Mouse (Mus musculus) forebrain, embryonic 12.5 days (tissue): ENCODE measurements around the gene Vcan. TPM values are rescaled to one million over a fixed set of nuclear protein-coding genes. Genes with fewer than 3 reads are reported as not detected.

ENCODE experiments used
- ATAC-seq: fragments of 200-750 bp; cut with Nextera tagmentation; 2 replicates; pipeline ENCODE4 v1.8.0; 2017; ENCODE audit warnings: moderate TSS enrichment; ENCODE audit not compliant: low FRiP score
- H3K27ac ChIP-seq: fragments of 300-500 bp; sonication (generic); 2 replicates; pipeline ENCODE4 v1.5.1; 2016; ENCODE audit warnings: mild to moderate bottlenecking
- H3K27me3 ChIP-seq: fragments of 300-500 bp; sonication (generic); 2 replicates; pipeline ENCODE4 v1.6.1; 2016; ENCODE audit warnings: mild to moderate bottlenecking
- H3K36me3 ChIP-seq: fragments of 300-500 bp; sonication (generic); replicated peaks from 2 replicates; pipeline ENCODE4 v1.6.1; 2016; ENCODE audit warnings: mild to moderate bottlenecking
- H3K4me1 ChIP-seq: fragments of 300-500 bp; sonication (generic); 2 replicates; pipeline ENCODE4 v1.6.1; 2016
- H3K4me2 ChIP-seq: fragments of 300-500 bp; sonication (generic); 2 replicates; pipeline ENCODE4 v1.6.1; 2016; ENCODE audit warnings: mild to moderate bottlenecking, moderate library complexity
- H3K4me3 ChIP-seq: fragments of 300-500 bp; sonication (generic); replicated peaks from 2 replicates; pipeline ENCODE4 v1.5.1; 2016; ENCODE audit warnings: mild to moderate bottlenecking
- H3K9ac ChIP-seq: fragments of 300-500 bp; sonication (generic); 2 replicates; pipeline ENCODE4 v1.6.1; 2016; ENCODE audit warnings: mild to moderate bottlenecking
- H3K9me3 ChIP-seq: fragments of 300-500 bp; sonication (generic); 2 replicates; pipeline ENCODE4 v1.6.1; 2016
- WGBS: fragments of 180-500 bp; shearing (Covaris S2); methylation state at CpG from one replicate; pipeline ENCODE4 v1.1.7; 2016; 5-methylcytosine and 5-hydroxymethylcytosine counted together
- polyA plus RNA-seq: library from polyadenylated mRNA; unstranded; fragments of >200 nt; fragmentation: Nextera tagmentation; extraction: Ambion mirVana; gene quantifications from 2 replicates; pipeline ENCODE4 v1.2.1, GENCODE M21; 2016

Vcan gene
- polyA plus RNA-seq, 1 experiment from 2014 or later = 65.4 TPM

DNA sequence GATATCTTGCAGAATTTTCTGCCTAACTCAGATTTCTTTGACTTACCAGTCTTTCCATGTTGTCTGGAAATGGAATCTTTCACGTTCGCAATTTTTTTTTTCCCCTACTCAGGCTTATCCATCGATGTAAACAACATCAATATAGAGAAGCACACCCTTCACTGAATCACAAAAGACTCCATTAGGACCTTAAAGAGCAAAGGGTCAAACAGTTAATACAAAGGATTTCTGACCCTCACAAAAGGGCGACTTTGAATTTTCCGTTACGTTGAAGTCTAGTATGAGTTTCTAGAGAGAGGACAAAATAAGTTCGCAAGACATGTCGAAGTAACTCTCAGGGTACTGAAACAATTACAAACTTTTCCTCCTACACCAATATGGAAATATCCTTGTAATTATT is 892 bp upstream of the Vcan start:
- no peaks in the 10 kb centered on the region for H3K36me3 ChIP-seq
- H3K27me3 ChIP-seq = no peaks in the 10 kb centered on the region
- ATAC-seq = no peak
- 5% methylated on average over 8 of the region's 8 CpGs for WGBS
- no peaks in the 10 kb centered on the region for H3K9me3 ChIP-seq
- 0 out of 2 replicates have a peak overlapping the region, but pooled peaks have one; percentile 88 for H3K27ac ChIP-seq
- H3K4me3 ChIP-seq = peak overlapping the region; percentile 68
- peak overlapping the region; percentile 88 for H3K4me2 ChIP-seq
- peak overlapping the region; percentile 82 for H3K9ac ChIP-seq
- peaks cover 21% of the 10 kb centered on the region for H3K4me1 ChIP-seq

DNA sequence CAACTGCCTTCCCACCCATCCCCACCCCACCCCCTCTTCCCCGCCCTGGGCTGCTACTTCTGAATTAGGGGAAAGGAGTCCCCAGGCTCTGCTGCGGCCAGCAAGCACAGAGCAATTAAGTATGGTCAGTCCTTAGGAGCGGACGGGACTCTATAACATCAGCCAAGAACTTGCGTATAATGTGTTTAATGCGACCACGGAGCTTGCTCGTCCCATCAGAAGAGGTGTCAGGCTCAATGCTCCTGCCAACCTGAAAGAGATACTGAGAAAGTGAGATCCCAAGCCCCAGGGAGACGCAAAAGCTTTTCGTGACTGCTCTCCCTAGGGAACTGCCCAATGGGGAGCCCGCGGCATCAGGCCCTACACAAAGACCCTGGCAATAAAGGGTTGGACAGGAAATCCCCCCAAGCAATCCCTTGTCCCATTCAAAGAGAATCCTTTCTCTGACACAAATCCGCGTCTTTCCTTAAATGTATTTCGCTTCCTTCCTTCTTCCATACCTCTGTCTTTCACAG is 434 bp upstream of the Vcan start:
- peaks cover 24% of the 10 kb centered on the region for H3K4me1 ChIP-seq
- H3K27me3 ChIP-seq = no peaks in the 10 kb centered on the region
- peak overlapping the region; percentile 68 for H3K4me3 ChIP-seq
- no peaks in the 10 kb centered on the region for H3K9me3 ChIP-seq
- no peaks in the 10 kb centered on the region for H3K36me3 ChIP-seq
- peak overlapping the region; percentile 82 for H3K9ac ChIP-seq
- peak overlapping the region; percentile 88 for H3K27ac ChIP-seq
- peak overlapping the region; percentile 88 for H3K4me2 ChIP-seq
- ATAC-seq = peak; percentile 2; the same call in 1 of the 2 replicates
- WGBS = under 1% methylated on average over 15 of the region's 15 CpGs

DNA sequence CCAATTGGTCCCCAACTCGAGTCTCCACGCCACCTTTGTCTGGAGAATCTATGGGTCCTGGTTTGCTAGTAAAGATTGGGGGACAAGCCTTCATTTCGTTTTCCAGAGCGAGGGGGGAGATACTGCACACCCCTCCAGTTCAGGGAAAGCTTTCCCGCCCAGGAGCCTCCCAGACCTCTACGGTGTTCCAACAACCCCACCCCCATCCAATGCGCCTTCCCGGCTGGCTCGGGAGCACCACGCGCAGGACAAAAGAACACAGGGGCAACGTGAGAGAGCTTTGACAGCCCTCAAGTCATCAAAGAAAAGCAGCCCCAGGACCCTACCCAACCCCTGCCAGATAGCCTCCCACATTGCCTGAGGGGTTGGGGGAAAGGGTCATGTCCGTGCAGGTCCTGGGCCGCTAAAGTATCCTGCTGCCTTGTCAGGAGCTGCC is 1.2 kb downstream of the Vcan start:
- Histone ChIP-seq H3K4me3 (peak overlapping the region; percentile 68), H3K27me3 (no peaks in the 10 kb centered on the region), H3K9me3 (no peaks in the 10 kb centered on the region), H3K27ac (peak overlapping the region; percentile 88), H3K4me1 (peaks cover 27% of the 10 kb centered on the region), H3K9ac (peak overlapping the region; percentile 82), H3K36me3 (no peaks in the 10 kb centered on the region), H3K4me2 (peak overlapping the region; percentile 88)
- ATAC-seq = peak; percentile 34
- 0% methylated on average over 14 of the region's 14 CpGs for WGBS

GRCm38 (mm10) chr13:89740243-89741115 is 1.8 kb downstream of the Vcan start:
- no peaks in the 10 kb centered on the region for H3K9me3 ChIP-seq
- WGBS = under 1% methylated on average over 33 of the region's 33 CpGs
- peak overlapping the region; percentile 88 for H3K4me2 ChIP-seq
- peak overlapping the region; percentile 88 for H3K27ac ChIP-seq
- no peaks in the 10 kb centered on the region for H3K27me3 ChIP-seq
- no peaks in the 10 kb centered on the region for H3K36me3 ChIP-seq
- H3K4me1 ChIP-seq = peaks cover 24% of the 10 kb centered on the region
- H3K9ac ChIP-seq = peak overlapping the region; percentile 82
- H3K4me3 ChIP-seq = peak overlapping the region; percentile 68
- ATAC-seq = peak; percentile 85

DNA sequence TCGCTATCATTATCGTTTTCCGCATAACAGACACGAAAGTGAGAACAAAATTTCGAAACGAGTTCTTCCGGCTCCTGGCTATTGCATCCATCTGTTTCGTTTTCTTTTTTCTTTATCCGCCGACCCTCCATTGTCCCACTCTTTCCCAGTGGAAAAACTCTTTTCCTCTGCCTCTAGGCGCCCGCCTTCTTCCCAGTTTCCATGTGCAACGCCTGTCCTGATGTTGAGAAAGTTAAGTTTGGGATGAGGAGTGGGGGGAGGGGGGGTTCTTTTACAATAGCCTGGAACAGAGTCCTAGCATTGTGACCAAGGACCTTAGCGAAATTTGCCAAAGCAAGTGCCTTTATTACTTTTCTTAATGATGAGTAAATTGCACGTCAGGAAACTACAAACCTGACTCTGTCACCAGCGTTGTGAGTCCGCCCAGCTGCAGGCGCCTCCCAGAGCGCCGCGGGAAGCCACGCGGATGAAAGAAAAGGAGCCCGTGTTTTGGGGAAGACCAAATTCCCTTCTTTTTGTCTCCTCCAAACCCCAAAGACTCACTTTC is 2.5 kb downstream of the Vcan start:
- Histone ChIP-seq H3K9ac (peak overlapping the region; percentile 65), H3K9me3 (no peaks in the 10 kb centered on the region), H3K36me3 (no peaks in the 10 kb centered on the region), H3K27me3 (no peaks in the 10 kb centered on the region), H3K27ac (peak overlapping the region; percentile 88), H3K4me3 (peak overlapping the region; percentile 68), H3K4me1 (peaks cover 22% of the 10 kb centered on the region), H3K4me2 (peak overlapping the region; percentile 88)
- peak; percentile 8; the same call in 1 of the 2 replicates for ATAC-seq
- under 1% methylated on average over 24 of the region's 24 CpGs for WGBS

DNA sequence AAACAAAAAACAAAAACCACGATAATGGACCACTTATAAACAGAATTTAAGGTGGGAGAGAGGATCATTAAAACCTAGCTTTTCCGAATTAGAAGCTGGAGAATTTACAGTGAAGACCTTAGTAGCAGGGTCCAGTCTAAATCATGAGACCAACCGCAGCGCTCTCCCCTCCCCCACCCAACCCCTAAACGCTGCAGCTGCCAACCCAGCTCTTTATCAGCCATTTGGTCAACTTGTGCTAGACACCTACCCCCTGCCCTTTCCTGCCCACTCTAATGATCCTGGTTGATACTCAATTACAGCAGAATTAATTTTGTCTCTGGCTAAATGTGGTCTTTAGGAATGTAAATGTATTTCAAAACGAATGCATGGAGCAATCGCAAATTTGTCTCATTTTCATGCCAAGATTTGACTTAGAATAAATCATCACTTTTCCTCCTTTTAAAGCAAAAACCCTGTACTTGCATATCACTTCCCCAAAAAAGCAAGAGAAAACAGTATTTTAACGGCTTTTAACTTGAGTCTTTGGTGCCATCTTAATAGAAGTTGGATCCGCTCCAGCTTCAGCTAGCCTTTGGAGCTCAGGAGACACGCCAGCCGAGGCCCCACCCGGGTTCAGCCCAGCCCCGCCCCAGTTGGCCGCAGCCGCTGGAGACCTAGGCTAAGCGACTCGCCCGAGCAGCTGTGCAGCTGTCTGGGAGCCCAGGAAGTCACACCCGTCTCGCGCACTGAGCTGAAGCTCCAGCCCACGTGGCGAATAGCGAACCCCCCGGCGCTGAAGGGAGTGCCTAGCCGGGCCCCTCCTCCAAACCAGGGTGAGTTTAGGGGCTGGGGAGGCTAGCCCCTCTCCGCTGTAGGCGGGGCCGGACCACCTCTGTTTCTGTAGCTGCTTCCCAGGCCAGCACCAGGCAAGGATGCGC is 3.3 kb downstream of the Vcan start:
- H3K27me3 ChIP-seq = no peaks in the 10 kb centered on the region
- peak overlapping the region; percentile 88 for H3K27ac ChIP-seq
- peak overlapping the region; percentile 68 for H3K4me3 ChIP-seq
- H3K4me1 ChIP-seq = peaks cover 22% of the 10 kb centered on the region
- H3K9me3 ChIP-seq = no peaks in the 10 kb centered on the region
- peak overlapping the region; percentile 88 for H3K4me2 ChIP-seq
- WGBS = 1% methylated on average over 31 of the region's 31 CpGs
- H3K9ac ChIP-seq = peak overlapping the region; percentile 65
- no peaks in the 10 kb centered on the region for H3K36me3 ChIP-seq
- peak; percentile 49 for ATAC-seq

DNA sequence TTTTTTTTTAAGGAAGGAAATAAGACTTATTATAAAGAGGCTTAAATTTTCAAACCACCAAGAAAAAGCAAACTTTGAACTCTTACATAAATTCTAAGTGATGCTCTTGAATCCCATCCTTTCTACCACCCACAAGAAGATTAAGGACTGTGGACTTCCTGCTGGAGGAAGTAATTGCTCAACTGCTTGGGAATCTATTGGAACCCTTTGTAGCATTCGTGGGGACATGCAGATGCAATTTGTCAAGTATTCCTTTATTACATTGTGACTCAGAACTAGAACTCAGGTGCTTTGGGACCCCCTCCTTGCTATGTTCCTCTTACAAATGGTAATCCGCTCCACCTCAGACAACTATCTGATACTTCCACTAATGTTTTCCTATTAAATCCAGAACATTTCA is 4.0 kb downstream of the Vcan start:
- no peak for ATAC-seq
- H3K4me3 ChIP-seq = 0 out of 2 replicates have a peak overlapping the region, but pooled peaks have one; percentile 68
- no peaks in the 10 kb centered on the region for H3K36me3 ChIP-seq
- WGBS = 33% methylated on average over 2 of the region's 2 CpGs
- H3K4me1 ChIP-seq = peaks cover 22% of the 10 kb centered on the region
- peak overlapping the region; percentile 88 for H3K4me2 ChIP-seq
- H3K9me3 ChIP-seq = no peaks in the 10 kb centered on the region
- no peak overlapping the region for H3K9ac ChIP-seq
- H3K27me3 ChIP-seq = no peaks in the 10 kb centered on the region
- no peak overlapping the region for H3K27ac ChIP-seq

DNA sequence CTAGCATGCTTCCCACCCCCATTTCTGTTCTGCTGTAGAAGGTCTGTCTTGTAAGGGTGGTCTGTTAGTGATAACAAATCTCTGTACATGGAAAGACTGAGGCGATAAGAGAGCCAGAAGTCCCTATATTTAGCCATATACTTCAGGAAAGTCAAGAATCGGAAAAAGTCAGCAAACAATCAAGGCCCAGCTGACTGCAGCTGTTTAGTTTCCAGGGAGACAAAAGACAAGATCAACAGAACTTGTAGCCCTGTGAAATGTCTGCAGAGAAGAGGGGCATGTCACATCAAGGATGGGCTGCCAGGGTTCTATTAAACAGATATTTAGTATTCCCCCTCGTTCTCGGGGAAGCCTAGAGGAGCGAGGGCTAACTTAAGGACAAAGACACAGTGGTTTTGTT is 7.2 kb downstream of the Vcan start:
- Histone ChIP-seq H3K4me2 (no peak overlapping the region), H3K9ac (no peak overlapping the region), H3K4me3 (no peak overlapping the region), H3K9me3 (no peaks in the 10 kb centered on the region), H3K27me3 (no peaks in the 10 kb centered on the region), H3K36me3 (no peaks in the 10 kb centered on the region), H3K4me1 (peaks cover 15% of the 10 kb centered on the region), H3K27ac (no peak overlapping the region)
- no peak for ATAC-seq
- 76% methylated on average over 5 of the region's 5 CpGs for WGBS

- no peak for ATAC-seq
- no peaks in the 10 kb centered on the region for H3K27me3 ChIP-seq
- no peaks in the 10 kb centered on the region for H3K9me3 ChIP-seq
- no peak overlapping the region for H3K27ac ChIP-seq
- peaks cover 29% of the 10 kb centered on the region for H3K36me3 ChIP-seq
- H3K4me3 ChIP-seq = no peak overlapping the region
- WGBS = 68% methylated on average over 2 of the region's 2 CpGs
- no peaks in the 10 kb centered on the region for H3K4me1 ChIP-seq
- H3K9ac ChIP-seq = no peak overlapping the region
- H3K4me2 ChIP-seq = no peak overlapping the region
Measured at GRCm38 (mm10) chr13:89726492-89726891, 15.8 kb downstream of the Vcan start.

GRCm38 (mm10) chr13:89720497-89720896 is 21.8 kb downstream of the Vcan start:
- 67% methylated on average over 3 of the region's 3 CpGs for WGBS
- H3K27me3 ChIP-seq = no peaks in the 10 kb centered on the region
- H3K36me3 ChIP-seq = peaks cover 46% of the 10 kb centered on the region
- no peaks in the 10 kb centered on the region for H3K4me1 ChIP-seq
- no peak overlapping the region for H3K4me2 ChIP-seq
- no peak overlapping the region for H3K4me3 ChIP-seq
- H3K27ac ChIP-seq = no peak overlapping the region
- no peaks in the 10 kb centered on the region for H3K9me3 ChIP-seq
- ATAC-seq = no peak
- H3K9ac ChIP-seq = no peak overlapping the region

GRCm38 (mm10) chr13:89709497-89710201 is 32.7 kb downstream of the Vcan start:
- no peak for ATAC-seq
- H3K4me3 ChIP-seq = no peak overlapping the region
- H3K36me3 ChIP-seq = peaks cover 28% of the 10 kb centered on the region
- no peaks in the 10 kb centered on the region for H3K27me3 ChIP-seq
- WGBS = 92% methylated on average over 4 of the region's 4 CpGs
- no peak overlapping the region for H3K27ac ChIP-seq
- H3K9ac ChIP-seq = no peak overlapping the region
- H3K9me3 ChIP-seq = no peaks in the 10 kb centered on the region
- H3K4me2 ChIP-seq = no peak overlapping the region
- H3K4me1 ChIP-seq = no peaks in the 10 kb centered on the region
